Mouse (Mus musculus): ENCODE measurements at regions not wholly inside any gene's neighbourhood (a gene's known extent, or its start where the extent isn't known, plus 50 kb on each side); places are given as distances from the start of the nearest gene placed in this dataset.

- no peak for ATAC-seq (ENCODE audit: insufficient read depth, low FRiP score, low TSS enrichment)
- Histone ChIP-seq H3K4me3 (ENCODE audit: low read depth, low read length) (no peak overlapping the region), H3K27me3 (ENCODE audit: control insufficient read depth, insufficient read depth, low read length) (no peaks in the 10 kb centered on the region), H3K27ac (ENCODE audit: low read depth, low read length) (no peak overlapping the region), H3K36me3 (ENCODE audit: control insufficient read depth, insufficient read depth, low read length) (no peaks in the 10 kb centered on the region), H3K9me3 (ENCODE audit: control insufficient read depth, low read length) (no peaks in the 10 kb centered on the region), H3K4me1 (ENCODE audit: control insufficient read depth, insufficient read depth, low read length) (peaks cover 7% of the 10 kb centered on the region; the same call in 1 of the 2 replicates), H3K9ac (ENCODE audit: low read length) (no peak overlapping the region), H3K4me2 (ENCODE audit: low read depth) (no peak overlapping the region)
- WGBS, result 96% methylated on average over 1 of the region's 1 CpGs
- DNase-seq (ENCODE audit: low spot score), result no peak
These were observed 339.1 kb downstream of the Gadd45g start for GRCm38 (mm10) chr13:52185574-52185973.

- Histone ChIP-seq H3K4me2 (ENCODE audit: low read depth) (no peak overlapping the region), H3K36me3 (ENCODE audit: control insufficient read depth, insufficient read depth, low read length) (no peaks in the 10 kb centered on the region), H3K9ac (ENCODE audit: low read length) (no peak overlapping the region), H3K27me3 (ENCODE audit: control insufficient read depth, insufficient read depth, low read length) (no peaks in the 10 kb centered on the region), H3K27ac (ENCODE audit: low read depth, low read length) (no peak overlapping the region), H3K9me3 (ENCODE audit: control insufficient read depth, low read length) (no peaks in the 10 kb centered on the region), H3K4me1 (ENCODE audit: control insufficient read depth, insufficient read depth, low read length) (peaks cover 7% of the 10 kb centered on the region; the same call in 1 of the 2 replicates), H3K4me3 (ENCODE audit: low read depth, low read length) (no peak overlapping the region)
- ATAC-seq (ENCODE audit: insufficient read depth, low FRiP score, low TSS enrichment), result no peak
- DNase-seq (ENCODE audit: low spot score), result no peak
- WGBS, result 87% methylated on average over 8 of the region's 8 CpGs
These were observed 341.5 kb downstream of the Gadd45g start for GRCm38 (mm10) chr13:52187841-52188604.

- Histone ChIP-seq H3K9ac (ENCODE audit: low read length) (no peak overlapping the region), H3K4me3 (ENCODE audit: low read depth, low read length) (no peak overlapping the region), H3K9me3 (ENCODE audit: control insufficient read depth, low read length) (no peaks in the 10 kb centered on the region), H3K4me2 (ENCODE audit: low read depth) (no peak overlapping the region), H3K36me3 (ENCODE audit: control insufficient read depth, insufficient read depth, low read length) (no peaks in the 10 kb centered on the region), H3K27me3 (ENCODE audit: control insufficient read depth, insufficient read depth, low read length) (no peaks in the 10 kb centered on the region), H3K4me1 (ENCODE audit: control insufficient read depth, insufficient read depth, low read length) (peaks cover 10% of the 10 kb centered on the region; the same call in 1 of the 2 replicates), H3K27ac (ENCODE audit: low read depth, low read length) (no peak overlapping the region)
- peak; percentile 44 for DNase-seq (ENCODE audit: low spot score)
- 39% methylated on average over 2 of the region's 2 CpGs for WGBS
- peak; percentile 50 for ATAC-seq (ENCODE audit: insufficient read depth, low FRiP score, low TSS enrichment)
These were observed 342.1 kb downstream of the Gadd45g start for GRCm38 (mm10) chr13:52188605-52189003.

- Histone ChIP-seq H3K4me1 (ENCODE audit: control insufficient read depth, insufficient read depth, low read length) (peaks cover 13% of the 10 kb centered on the region; the same call in 1 of the 2 replicates), H3K4me2 (ENCODE audit: low read depth) (no peak overlapping the region), H3K36me3 (ENCODE audit: control insufficient read depth, insufficient read depth, low read length) (no peaks in the 10 kb centered on the region), H3K4me3 (ENCODE audit: low read depth, low read length) (no peak overlapping the region), H3K9ac (ENCODE audit: low read length) (no peak overlapping the region), H3K9me3 (ENCODE audit: control insufficient read depth, low read length) (no peaks in the 10 kb centered on the region), H3K27me3 (ENCODE audit: control insufficient read depth, insufficient read depth, low read length) (no peaks in the 10 kb centered on the region), H3K27ac (ENCODE audit: low read depth, low read length) (no peak overlapping the region)
- WGBS, result 76% methylated on average over 10 of the region's 10 CpGs
- ATAC-seq (ENCODE audit: insufficient read depth, low FRiP score, low TSS enrichment) (no peak), DNase-seq (ENCODE audit: low spot score) (no peak)
These were observed 341.6 kb downstream of the Diras2 start for GRCm38 (mm10) chr13:52189382-52189923.

- Histone ChIP-seq H3K4me3 (ENCODE audit: low read depth, low read length) (no peak overlapping the region), H3K9me3 (ENCODE audit: control insufficient read depth, low read length) (no peaks in the 10 kb centered on the region), H3K9ac (ENCODE audit: low read length) (no peak overlapping the region), H3K36me3 (ENCODE audit: control insufficient read depth, insufficient read depth, low read length) (no peaks in the 10 kb centered on the region), H3K4me2 (ENCODE audit: low read depth) (no peak overlapping the region), H3K27me3 (ENCODE audit: control insufficient read depth, insufficient read depth, low read length) (no peaks in the 10 kb centered on the region), H3K27ac (ENCODE audit: low read depth, low read length) (no peak overlapping the region), H3K4me1 (ENCODE audit: control insufficient read depth, insufficient read depth, low read length) (peaks cover 13% of the 10 kb centered on the region; the same call in 1 of the 2 replicates)
- DNase-seq (ENCODE audit: low spot score) (no peak), ATAC-seq (ENCODE audit: insufficient read depth, low FRiP score, low TSS enrichment) (no peak)
- WGBS, result 82% methylated on average over 9 of the region's 9 CpGs
These were observed 340.8 kb downstream of the Diras2 start for GRCm38 (mm10) chr13:52190256-52190655.

- DNase-seq (ENCODE audit: low spot score), result no peak
- Histone ChIP-seq H3K4me1 (ENCODE audit: control insufficient read depth, insufficient read depth, low read length) (peaks cover 13% of the 10 kb centered on the region; the same call in 1 of the 2 replicates), H3K27ac (ENCODE audit: low read depth, low read length) (no peak overlapping the region), H3K9ac (ENCODE audit: low read length) (no peak overlapping the region), H3K4me2 (ENCODE audit: low read depth) (no peak overlapping the region), H3K4me3 (ENCODE audit: low read depth, low read length) (no peak overlapping the region), H3K9me3 (ENCODE audit: control insufficient read depth, low read length) (no peaks in the 10 kb centered on the region), H3K36me3 (ENCODE audit: control insufficient read depth, insufficient read depth, low read length) (no peaks in the 10 kb centered on the region), H3K27me3 (ENCODE audit: control insufficient read depth, insufficient read depth, low read length) (no peaks in the 10 kb centered on the region)
- no peak for ATAC-seq (ENCODE audit: insufficient read depth, low FRiP score, low TSS enrichment)
- 87% methylated on average over 15 of the region's 15 CpGs for WGBS
These were observed 340.1 kb downstream of the Diras2 start for GRCm38 (mm10) chr13:52190848-52191590.

GRCm38 (mm10) chr13:52196917-52197316 is 334.2 kb downstream of the Diras2 start:
- Histone ChIP-seq H3K27me3 (ENCODE audit: control insufficient read depth, insufficient read depth, low read length) (no peaks in the 10 kb centered on the region), H3K9me3 (ENCODE audit: control insufficient read depth, low read length) (no peaks in the 10 kb centered on the region), H3K36me3 (ENCODE audit: control insufficient read depth, insufficient read depth, low read length) (no peaks in the 10 kb centered on the region), H3K4me2 (ENCODE audit: low read depth) (no peak overlapping the region), H3K4me3 (ENCODE audit: low read depth, low read length) (no peak overlapping the region), H3K9ac (ENCODE audit: low read length) (no peak overlapping the region; the same call in 1 of the 2 replicates), H3K27ac (ENCODE audit: low read depth, low read length) (no peak overlapping the region), H3K4me1 (ENCODE audit: control insufficient read depth, insufficient read depth, low read length) (peaks cover 5% of the 10 kb centered on the region; the same call in 1 of the 2 replicates)
- 75% methylated on average over 5 of the region's 5 CpGs for WGBS
- DNase-seq (ENCODE audit: low spot score) (no peak), ATAC-seq (ENCODE audit: insufficient read depth, low FRiP score, low TSS enrichment) (no peak)

GRCm38 (mm10) chr13:52198649-52199348 is 332.3 kb downstream of the Diras2 start:
- Histone ChIP-seq H3K27me3 (ENCODE audit: control insufficient read depth, insufficient read depth, low read length) (no peaks in the 10 kb centered on the region), H3K4me3 (ENCODE audit: low read depth, low read length) (no peak overlapping the region), H3K9ac (ENCODE audit: low read length) (no peak overlapping the region), H3K9me3 (ENCODE audit: control insufficient read depth, low read length) (no peaks in the 10 kb centered on the region), H3K4me2 (ENCODE audit: low read depth) (no peak overlapping the region), H3K27ac (ENCODE audit: low read depth, low read length) (no peak overlapping the region), H3K36me3 (ENCODE audit: control insufficient read depth, insufficient read depth, low read length) (no peaks in the 10 kb centered on the region), H3K4me1 (ENCODE audit: control insufficient read depth, insufficient read depth, low read length) (peaks cover under 1% of the 10 kb centered on the region; the same call in 1 of the 2 replicates)
- ATAC-seq (ENCODE audit: insufficient read depth, low FRiP score, low TSS enrichment) (no peak), DNase-seq (ENCODE audit: low spot score) (no peak)
- 78% methylated on average over 7 of the region's 7 CpGs for WGBS
